Mouse (Mus musculus) kidney, adult 18-20 months (tissue): ENCODE data around the gene Sec23a.
"Not testable (repeated sequence)": the region's sequence is repeated elsewhere in the genome, so short reads cannot be mapped to it uniquely, and the experiment has no call there.

ENCODE experiments used
- DNase-seq: peaks from one replicate; pipeline ENCODE4 v3.0.0; 2021

Gene Sec23a

DNA sequence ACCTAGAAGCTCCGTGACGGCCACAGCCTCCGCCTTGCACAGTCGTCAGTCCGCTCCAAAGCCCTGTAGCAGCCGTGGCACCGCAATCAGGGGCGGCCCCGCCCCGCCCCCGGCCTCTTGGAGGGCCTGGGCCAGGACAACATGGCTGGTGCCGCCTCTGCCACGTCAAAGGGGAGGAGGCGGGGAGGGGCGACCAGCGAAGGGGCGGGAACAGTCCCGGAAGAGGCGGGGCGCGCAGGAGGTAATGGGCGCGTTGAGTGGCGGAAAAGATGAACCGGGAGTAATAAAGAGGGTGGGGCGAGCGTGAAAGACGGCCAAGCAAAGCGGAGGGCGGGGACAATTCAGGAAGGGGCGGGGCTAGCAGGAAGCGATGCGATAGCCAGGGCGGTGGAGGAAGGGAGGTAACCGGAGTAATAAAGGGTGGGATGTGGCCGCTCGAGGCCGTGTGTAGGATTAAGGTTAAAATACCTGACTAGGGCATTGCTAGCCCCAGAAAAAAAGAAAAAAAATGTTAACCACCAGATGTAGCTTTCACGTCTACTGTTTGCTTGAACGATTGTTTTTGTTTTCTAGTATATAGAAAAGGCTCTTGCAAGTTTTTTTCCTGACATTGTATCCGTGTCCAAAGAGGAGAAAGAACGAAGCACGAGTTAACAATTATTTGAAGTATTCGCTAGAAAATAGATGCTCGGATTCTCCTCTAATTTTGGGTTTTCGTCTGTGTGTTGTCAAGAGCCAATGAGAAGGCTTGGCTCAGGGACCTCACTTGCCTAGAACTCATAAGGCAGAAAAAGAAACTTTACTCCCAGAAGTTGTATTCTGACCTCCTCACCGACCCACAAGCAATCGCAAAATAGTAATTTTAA is at the start of gene Sec23a:
TSS of gene Sec23a (minus strand) at position 174 of the 866 bp plus-strand sequence.
- DNase-seq: peak; percentile 99

GRCm38 (mm10) chr12:59060993-59061595 is 49.3 kb upstream of the Sec23a start, which contains the start of gene Trappc6b:
TSS of gene Trappc6b (minus strand) at chr12:59061472.
- peak; percentile 79 for DNase-seq

DNA sequence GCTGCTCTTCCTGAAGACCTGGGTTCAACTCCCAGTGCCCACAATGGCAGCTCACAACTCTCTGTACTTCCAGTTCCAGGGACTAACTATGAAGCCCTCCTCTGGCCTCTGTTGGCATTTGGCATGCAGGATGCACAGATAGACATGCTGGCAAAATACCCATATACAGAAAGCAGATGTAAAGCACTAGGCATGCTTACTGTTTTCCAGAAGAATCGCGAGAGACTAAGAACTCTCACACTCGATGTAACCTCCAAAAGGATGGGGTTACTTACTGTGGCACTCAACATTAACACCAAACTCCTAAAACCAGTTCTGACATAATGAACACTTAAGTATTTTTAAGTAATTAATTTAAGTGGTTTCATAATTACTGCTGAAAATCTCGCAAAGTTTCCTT is 48.5 kb upstream of the Sec23a start:
- DNase-seq: no peak

GRCm38 (mm10) chr12:59058242-59058641 is 46.4 kb upstream of the Sec23a start:
- DNase-seq: not testable (repeated sequence)

DNA sequence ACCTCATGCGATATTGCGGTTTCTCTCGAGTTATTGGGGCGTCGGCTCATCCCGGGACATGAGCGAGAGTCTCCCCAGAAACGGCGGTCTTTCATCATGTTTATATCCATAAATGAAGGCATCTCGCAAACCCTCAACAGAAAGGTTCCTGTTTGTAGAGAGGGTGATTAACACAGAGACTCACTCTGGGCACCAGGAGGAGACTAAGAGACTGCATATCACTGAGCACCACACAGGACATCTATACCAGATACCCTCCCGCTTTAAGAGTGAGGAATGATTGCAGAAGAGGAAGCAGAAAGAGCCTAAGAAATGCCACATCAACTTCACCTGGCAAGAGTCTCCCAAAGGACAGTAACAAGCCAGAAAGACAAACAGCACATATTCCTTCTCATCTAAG is 44.4 kb upstream of the Sec23a start:
- no peak for DNase-seq

DNA sequence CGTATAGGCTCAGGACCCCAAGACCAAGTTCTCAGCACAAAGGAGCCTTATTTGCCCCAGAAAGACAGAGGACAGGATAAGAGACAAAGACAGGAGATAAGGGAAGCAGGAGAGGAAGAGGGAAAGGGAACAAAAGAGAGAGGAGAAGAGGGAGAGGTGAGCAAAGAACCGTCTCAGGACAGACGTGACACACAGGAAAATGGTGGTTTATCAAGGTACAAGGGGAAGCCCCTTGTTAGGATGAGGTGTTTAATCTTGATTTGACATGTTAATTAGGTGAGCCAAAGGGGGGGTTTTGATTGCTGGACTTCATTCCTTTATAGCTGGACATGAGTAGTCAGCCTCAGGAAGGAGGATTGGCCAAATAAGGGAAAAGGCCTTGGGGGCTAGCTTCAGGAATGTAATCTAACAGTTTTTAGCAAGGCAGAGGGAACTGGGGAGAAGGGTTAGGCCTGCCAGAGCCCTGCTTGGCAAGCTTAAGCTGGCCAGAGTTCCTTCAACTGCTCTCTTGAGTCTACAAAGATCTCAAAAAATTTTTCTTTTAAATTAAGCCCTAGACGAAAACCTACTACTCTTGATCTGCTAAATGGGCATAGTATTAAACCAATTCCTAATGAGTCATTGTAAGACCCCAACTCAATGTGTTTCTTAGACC is 43.5 kb upstream of the Sec23a start:
- DNase-seq: no peak

DNA sequence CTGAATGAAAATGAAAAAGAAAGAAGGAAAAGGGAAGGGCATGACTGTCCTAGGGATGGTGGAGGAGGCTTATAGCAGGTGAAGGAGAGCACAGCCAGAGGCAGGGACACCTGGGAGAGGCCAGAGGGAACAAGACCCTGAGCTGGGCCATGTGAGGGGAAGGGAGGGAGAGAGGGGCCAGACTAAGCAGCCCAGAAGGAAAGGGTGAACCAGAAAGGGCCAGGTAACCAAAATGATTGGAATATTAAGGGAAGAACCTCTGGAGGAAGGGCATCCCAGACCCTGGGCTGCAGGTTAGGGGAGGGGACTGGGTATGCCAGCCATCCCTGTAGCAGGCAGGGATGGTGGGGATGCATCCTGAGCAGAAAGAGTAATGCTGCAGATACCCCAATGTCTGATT is 42.2 kb upstream of the Sec23a start:
- no peak for DNase-seq

- DNase-seq: no peak
These were observed 41.3 kb upstream of the Sec23a start for GRCm38 (mm10) chr12:59053166-59053565.

DNA sequence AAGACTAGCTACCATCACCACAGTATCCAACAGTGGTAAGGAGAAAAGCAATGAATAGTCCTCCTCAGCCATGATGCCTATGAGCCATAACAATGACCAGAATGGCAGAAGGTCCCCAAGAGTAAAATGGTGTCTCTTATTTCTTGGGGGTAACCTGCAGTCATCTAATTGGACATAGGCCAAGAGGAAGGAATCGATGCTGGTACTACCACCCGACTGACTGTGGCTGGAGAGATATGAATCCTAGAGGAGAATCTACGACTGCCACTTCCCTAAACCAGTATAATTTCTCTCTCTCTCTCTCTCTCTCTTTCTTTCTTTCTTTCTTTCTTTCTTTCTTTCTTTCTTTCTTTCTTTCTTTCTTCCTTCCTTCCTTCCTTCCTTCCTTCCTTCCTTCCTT is 40.7 kb upstream of the Sec23a start:
- DNase-seq: no peak

DNA sequence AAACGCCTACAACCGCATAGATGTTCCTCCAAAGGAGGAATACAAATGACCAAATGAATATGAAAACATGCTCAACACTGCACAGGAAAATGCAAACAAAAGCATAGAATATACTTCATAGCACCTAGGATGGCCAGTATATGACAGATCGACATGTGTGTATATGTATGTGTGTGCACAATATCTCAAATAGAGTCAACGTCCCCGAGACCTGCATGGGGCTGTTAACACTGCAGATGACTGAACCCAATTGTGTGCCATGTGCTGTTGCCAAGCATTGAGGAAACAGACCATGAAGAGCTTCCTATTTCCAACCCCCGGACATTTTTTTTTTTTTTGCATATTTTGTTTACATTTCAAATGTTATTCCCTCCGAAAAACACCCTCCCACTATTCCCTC is 29.0 kb upstream of the Sec23a start:
- no peak for DNase-seq

DNA sequence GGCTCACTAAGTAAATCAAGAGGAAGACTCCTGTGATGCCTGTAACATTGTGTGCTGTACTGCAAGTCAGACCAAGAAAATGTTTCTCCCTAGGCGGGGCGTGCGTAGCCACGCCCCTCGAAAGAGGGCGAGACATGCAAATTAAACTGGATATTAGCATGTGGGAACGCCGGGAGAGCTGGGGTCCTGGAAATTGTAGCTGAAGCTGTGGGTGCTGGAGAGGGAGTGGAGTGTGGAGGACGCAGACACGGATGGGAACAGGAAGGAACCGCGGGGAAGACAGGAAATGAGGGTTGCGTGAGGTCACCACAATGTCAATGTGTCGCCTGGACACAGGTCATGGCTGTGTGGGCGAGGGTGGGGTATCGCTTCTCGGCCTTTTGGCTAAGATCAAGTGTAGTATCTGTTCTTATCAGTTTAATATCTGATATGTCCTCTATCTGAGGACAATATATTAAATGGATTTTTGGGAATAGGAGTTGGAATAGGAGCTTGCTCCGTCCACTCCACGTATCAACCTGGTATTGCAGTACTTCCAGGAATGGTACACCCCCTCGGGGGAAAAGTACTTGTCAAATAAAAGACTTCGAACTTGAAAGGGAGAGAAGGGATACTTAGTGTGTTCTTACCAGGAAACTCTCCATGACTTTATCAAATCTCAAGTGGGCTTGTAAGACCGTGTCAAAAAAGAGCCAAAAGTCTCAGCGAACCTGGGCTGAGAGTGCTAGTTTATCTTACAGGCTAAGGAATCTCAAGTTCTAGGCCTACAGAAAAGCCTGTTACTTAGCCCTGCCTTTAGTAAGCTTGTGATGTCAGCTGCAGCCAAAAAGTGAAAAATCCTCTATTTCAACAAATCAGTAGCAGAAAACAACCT is 28.4 kb upstream of the Sec23a start:
- DNase-seq: peak; percentile 50

GRCm38 (mm10) chr12:59039162-59039970 is 27.5 kb upstream of the Sec23a start:
- DNase-seq: no peak

GRCm38 (mm10) chr12:59032101-59032500 is 20.3 kb upstream of the Sec23a start:
- DNase-seq: no peak

GRCm38 (mm10) chr12:59021306-59021705 is 9.5 kb upstream of the Sec23a start:
- no peak for DNase-seq

DNA sequence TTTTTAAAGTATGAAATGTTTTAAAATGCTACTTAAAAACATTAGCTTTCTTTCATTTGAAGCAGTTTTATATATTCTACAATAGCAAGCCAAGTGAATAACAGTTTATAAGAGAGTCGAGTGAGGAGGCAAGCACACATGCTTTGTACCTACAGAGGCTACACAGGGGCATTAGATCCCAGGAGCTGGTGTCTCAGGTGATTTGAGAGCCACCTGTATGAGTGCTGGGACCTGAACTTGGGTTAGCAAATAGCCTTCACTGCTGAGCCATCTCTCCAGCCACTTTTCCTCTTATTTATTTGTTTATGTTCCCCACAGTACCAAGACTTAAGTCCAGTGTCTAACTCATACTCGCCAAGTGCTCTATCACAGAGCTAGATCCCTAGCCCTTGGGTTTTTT is 8.1 kb upstream of the Sec23a start:
- DNase-seq: no peak

DNA sequence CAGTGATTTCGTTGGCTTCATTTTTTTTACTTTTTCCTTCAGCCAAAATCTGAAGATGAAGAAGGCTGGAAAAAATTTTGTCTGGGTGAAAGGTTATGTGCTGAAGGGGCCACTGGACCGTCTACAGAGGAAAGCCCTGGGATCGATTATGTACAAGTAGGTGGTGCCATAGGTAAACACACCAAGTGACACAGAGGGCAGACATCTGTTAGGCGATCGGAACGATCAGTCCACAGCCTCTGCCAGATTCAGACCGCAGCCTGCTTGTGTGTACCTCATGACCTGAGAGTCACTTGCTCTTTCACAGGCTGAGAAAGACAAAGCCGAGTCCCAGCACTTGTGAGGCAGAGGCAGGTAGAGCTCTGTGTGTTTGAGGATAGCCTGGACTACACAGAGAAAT is 6.2 kb upstream of the Sec23a start:
- no peak for DNase-seq

GRCm38 (mm10) chr12:59013234-59013633 is 1.4 kb upstream of the Sec23a start, which contains the start of gene Gemin2:
TSS of gene Gemin2 (plus strand) at chr12:59013393.
- DNase-seq: peak; percentile 92

- DNase-seq: no peak
These were observed 884 bp upstream of the Sec23a start for GRCm38 (mm10) chr12:59012710-59013091.

DNA sequence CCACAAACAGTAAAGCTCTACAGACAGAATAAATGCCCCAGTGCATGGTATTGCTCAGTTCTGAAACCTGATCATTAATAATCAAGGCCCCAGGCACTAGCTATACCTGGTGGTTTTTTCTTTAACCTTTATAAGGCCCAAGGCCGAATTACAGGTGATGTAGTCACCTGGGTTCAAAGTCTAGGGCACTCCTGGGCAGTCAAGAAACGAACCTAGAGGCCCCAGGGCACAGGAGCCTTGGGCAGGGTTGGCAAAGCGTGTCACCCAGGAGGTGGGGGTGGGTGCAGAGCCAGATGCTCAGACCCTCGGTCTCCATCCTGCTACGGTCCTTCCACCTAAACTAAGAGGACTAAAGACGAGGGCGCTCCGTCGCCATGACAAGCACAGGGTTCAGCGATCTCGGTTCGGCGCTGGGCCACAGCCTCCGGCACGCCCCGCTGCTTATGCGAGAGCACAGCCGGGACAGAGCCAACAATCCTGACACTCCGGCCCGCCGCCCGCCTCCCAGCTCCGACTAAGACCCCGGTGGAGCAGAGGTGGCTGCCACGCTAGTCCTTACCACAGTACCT is 458 bp downstream of the Sec23a start:
- no peak for DNase-seq

DNA sequence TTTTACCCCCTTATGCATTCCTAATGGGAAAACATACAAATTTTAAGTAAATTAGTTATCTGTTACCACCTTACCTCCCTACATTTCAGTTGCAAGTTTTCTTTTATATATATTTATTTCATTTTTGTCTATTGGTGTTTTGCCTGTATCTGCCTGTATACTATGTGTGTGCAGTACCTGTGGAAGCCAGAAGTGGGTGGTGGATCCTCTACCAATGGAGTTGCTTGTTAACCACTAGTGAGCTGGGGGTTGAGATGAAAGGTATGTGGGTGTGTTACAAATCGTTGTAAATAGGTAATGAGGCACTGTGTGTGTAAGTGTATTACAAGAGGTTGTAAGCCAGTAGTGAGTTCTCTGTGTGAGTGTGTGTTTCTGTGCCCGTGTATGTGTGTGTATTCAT is 1.3 kb downstream of the Sec23a start:
- DNase-seq: no peak

DNA sequence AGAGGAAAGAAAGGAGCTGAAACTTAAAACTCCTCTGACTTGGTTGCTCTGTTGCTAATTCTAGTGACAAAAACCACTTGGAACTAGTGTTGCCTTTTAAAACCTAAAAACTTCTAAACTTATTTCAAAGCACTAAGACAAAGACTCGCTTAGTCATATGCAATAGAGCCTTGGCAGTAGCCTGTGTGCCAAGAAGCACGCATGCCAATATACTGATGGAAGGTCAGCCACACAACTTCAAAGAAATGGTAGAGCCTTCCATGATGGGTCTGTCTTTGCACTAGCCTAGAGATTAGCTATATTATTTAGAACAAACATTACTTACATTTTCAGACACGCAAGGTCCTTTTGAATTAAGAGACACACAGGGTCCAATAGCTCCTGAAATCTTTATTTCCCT is 26.1 kb downstream of the Sec23a start:
- no peak for DNase-seq
